ENCODE assay signal across 9 mouse cellular contexts in the genomic region with DNA sequence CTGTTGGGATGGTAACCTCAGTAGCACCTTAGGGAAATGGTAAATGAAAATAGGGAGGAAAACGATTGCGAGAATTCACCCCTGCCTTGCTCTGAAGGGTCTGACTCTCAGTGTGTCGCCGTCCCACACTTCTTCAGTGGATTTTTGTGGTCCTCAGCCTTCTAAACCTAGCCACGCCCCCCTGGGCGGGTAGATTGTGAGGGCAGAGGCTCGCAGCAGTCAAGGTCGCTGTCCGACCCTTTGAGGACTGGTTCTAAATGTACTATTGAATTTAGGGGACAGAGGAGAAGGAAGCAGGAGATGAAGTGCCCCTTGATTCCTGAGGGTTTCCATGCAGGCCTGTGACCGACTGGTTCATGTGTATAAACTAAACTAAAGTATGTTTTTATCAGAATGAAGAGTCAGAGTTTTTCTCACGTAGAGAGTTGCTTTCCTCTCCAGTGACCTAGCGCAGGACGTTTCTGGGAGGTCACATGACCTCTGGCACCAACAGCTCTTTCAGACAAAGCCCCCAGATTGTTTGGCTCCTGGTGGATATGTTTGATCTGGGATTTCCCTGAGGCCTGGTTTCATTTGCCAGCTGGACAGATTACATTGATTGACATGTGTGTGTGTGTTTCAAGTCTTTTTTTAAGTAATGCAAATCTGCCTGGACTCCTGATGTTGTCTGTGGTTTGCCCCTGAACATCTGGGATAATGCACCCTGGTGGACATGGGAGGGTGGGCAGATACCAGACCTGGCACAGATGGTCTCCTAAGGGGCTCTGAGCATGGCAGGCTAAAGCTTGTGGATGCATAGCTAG.
DNase-seq lines count a peak whose midpoint lies in the region; ATAC-seq and TF ChIP-seq lines count a peak whose summit lies in the region.
"Had no signal": no experiment of that assay in that cellular context is flagged by ENCODE, and none has a peak within 500 bp of the region (broad histone marks: within the 10 kb centered on the region; RNA-seq: fewer than 3 reads in every experiment).

No protein-coding gene starts in this region.

- H3K9ac ChIP-seq in forebrain, postnatal 0 days: peak overlapping the region; percentile 43
- no peak overlapping the region for H3K9ac ChIP-seq in midbrain, embryonic 12.5 days (replicated peaks)
- H3K9ac ChIP-seq: liver, embryonic 14.5 days had no signal

- no peaks in the 10 kb centered on the region for H3K9me3 ChIP-seq in forebrain, postnatal 0 days (ENCODE audit: low read length)
- no peaks in the 10 kb centered on the region for H3K9me3 ChIP-seq in midbrain, embryonic 12.5 days

- TF ChIP-seq CTCF in forebrain, postnatal 0 days (IDR thresholded peaks at IDR 0.05; ENCODE audit: low read depth): no peak
- TF ChIP-seq CTCF in gastrocnemius, adult 2 months (IDR thresholded peaks at IDR 0.05): no peak

- H3K4me2 ChIP-seq in forebrain, postnatal 0 days (ENCODE audit: low read depth): peak overlapping the region; percentile 52
- H3K4me2 ChIP-seq in midbrain, embryonic 12.5 days (replicated peaks): peak overlapping the region; percentile 55

- H3K27ac ChIP-seq in forebrain, postnatal 0 days (ENCODE audit: low read depth, low read length): no peak overlapping the region
- peak overlapping the region; percentile 56 for H3K27ac ChIP-seq in midbrain, embryonic 12.5 days (replicated peaks)
- no peak overlapping the region for H3K27ac ChIP-seq in gastrocnemius, adult 2 months
- H3K27ac ChIP-seq: liver, embryonic 14.5 days had no signal

- WGBS in forebrain, postnatal 0 days: 13% methylated on average over 13 of the region's 13 CpGs
- WGBS in midbrain, embryonic 12.5 days: 3% methylated on average over 13 of the region's 13 CpGs

- DNase-seq in cerebellum, postnatal 10 days: peak; percentile 43 to 58
- no peak for DNase-seq in cerebellum, adult 18-20 months
- DNase-seq in ES-CJ7 (ENCODE audit: low read depth, low spot score): peak; percentile 3
- DNase-seq in forebrain, postnatal 0 days: peak; percentile 7
- no peak for DNase-seq in adrenal gland, adult (ENCODE audit: inconsistent age in 2 of 2, low spot score in 1 of 2)
- DNase-seq in gastrocnemius, adult 2 months: no peak
- DNase-seq in lung, postnatal 10 days: no peak

- no peaks in the 10 kb centered on the region for H3K36me3 ChIP-seq in forebrain, postnatal 0 days (ENCODE audit: insufficient read depth)
- no peaks in the 10 kb centered on the region for H3K36me3 ChIP-seq in midbrain, embryonic 12.5 days

- H3K4me3 ChIP-seq in forebrain, postnatal 0 days (ENCODE audit: low read depth, low read length): peak overlapping the region; percentile 30
- H3K4me3 ChIP-seq in midbrain, embryonic 12.5 days: peak overlapping the region; percentile 27
- no peak overlapping the region for H3K4me3 ChIP-seq in gastrocnemius, adult 2 months

- 0 out of 2 replicates have a peak, but pooled peaks cover 3% of the 10 kb centered on the region for H3K4me1 ChIP-seq in forebrain, postnatal 0 days (ENCODE audit: insufficient read depth)
- H3K4me1 ChIP-seq in midbrain, embryonic 12.5 days: peaks cover 15% of the 10 kb centered on the region

- no peaks in the 10 kb centered on the region for H3K27me3 ChIP-seq in forebrain, postnatal 0 days (ENCODE audit: insufficient read depth, low read length)
- H3K27me3 ChIP-seq in midbrain, embryonic 12.5 days: no peaks in the 10 kb centered on the region

- ATAC-seq in forebrain, postnatal 0 days: no peak
- peak; percentile 71 for ATAC-seq in midbrain, embryonic 12.5 days (ENCODE audit: low FRiP score, low read depth)

- intact Hi-C loops in gastrocnemius, adult 2 months (cut with DNase I): no loop called here

Comparison
In these comparisons a context has a peak if more than half of its experiments do, and no peak if none do; other contexts are left out.
1. DNase-seq: peak in cerebellum, postnatal 10 days (2 of 2), ES-CJ7 (single experiment) and forebrain, postnatal 0 days (single experiment); none in cerebellum, adult 18-20 months (0 of 2), adrenal gland, adult (0 of 2), gastrocnemius, adult 2 months (single experiment) and lung, postnatal 10 days (single experiment).